Mouse (Mus musculus) neural tube, embryonic 13.5 days (tissue): ENCODE measurements around the gene Trim50. TPM values are rescaled to one million over a fixed set of nuclear protein-coding genes. Genes with fewer than 3 reads are reported as not detected.

Source experiments
- ATAC-seq: fragments of 200-750 bp; cut with Nextera tagmentation; 2 replicates; pipeline ENCODE4 v1.8.0; 2017; ENCODE audit warnings: low read depth, mild to moderate bottlenecking, moderate TSS enrichment, moderate library complexity
- H3K27ac ChIP-seq: fragments of 300-500 bp; sonication (generic); replicated peaks from 2 replicates; pipeline ENCODE4 v1.5.1; 2015; ENCODE audit warnings: moderate library complexity, mild to moderate bottlenecking, inconsistent platforms
- H3K27me3 ChIP-seq: fragments of 300-500 bp; sonication (generic); 2 replicates; pipeline ENCODE4 v1.6.1; 2015; ENCODE audit warnings: mild to moderate bottlenecking, inconsistent platforms
- H3K36me3 ChIP-seq: fragments of 300-500 bp; sonication (generic); 2 replicates; pipeline ENCODE4 v1.6.1; 2015; ENCODE audit warnings: mild to moderate bottlenecking, inconsistent platforms
- H3K4me1 ChIP-seq: fragments of 300-500 bp; sonication (generic); replicated peaks from 2 replicates; pipeline ENCODE4 v1.6.1; 2015; ENCODE audit warnings: inconsistent platforms
- H3K4me2 ChIP-seq: fragments of 300-500 bp; sonication (generic); 2 replicates; pipeline ENCODE4 v1.6.1; 2015; ENCODE audit warnings: inconsistent platforms, mild to moderate bottlenecking, moderate library complexity
- H3K4me3 ChIP-seq: fragments of 300-500 bp; sonication (generic); 2 replicates; pipeline ENCODE4 v1.5.1; 2015; ENCODE audit warnings: mild to moderate bottlenecking, inconsistent platforms
- H3K9ac ChIP-seq: fragments of 300-500 bp; sonication (generic); 2 replicates; pipeline ENCODE4 v1.6.1; 2015; ENCODE audit warnings: moderate library complexity, mild to moderate bottlenecking, inconsistent platforms
- H3K9me3 ChIP-seq: fragments of 300-500 bp; sonication (generic); 2 replicates; pipeline ENCODE4 v1.6.1; 2016; ENCODE audit warnings: inconsistent platforms
- WGBS: fragments of 180-500 bp; shearing (Covaris S2); methylation state at CpG from one replicate; pipeline ENCODE4 v1.1.7; 2015; 5-methylcytosine and 5-hydroxymethylcytosine counted together
- polyA plus RNA-seq: library from polyadenylated mRNA; unstranded; fragments of >200 nt; fragmentation: Nextera tagmentation; extraction: Ambion mirVana; gene quantifications from 2 replicates; pipeline ENCODE4 v1.2.1, GENCODE M21; 2015

Trim50 gene
- not detected in 2 replicates for polyA plus RNA-seq

DNA sequence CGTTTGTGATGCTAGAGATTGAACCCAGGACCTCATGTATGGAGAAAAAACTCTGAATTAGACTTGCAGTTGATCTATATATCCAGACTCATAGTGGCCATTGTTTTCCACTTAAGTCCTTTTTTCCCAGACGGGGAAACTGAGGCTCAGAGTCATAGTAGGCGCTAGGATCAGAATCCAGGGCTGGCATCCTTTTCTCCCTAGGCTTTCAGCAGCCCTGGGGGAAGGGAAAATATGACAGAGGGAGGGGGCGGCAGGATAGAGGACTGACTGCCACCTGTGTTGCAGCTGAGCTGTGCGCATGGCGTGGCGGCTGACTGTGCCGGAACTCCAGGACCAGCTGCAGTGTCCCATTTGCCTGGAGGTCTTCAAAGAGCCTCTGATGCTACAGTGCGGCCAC is at the start of gene Trim50:
Trim50 (plus strand) TSS at position 301 of the 400 bp plus-strand sequence.
- no peak for ATAC-seq
- WGBS: 62% methylated on average over 9 of the region's 9 CpGs
- peaks cover 9% of the 10 kb centered on the region for H3K9me3 ChIP-seq

GRCm38 (mm10) chr5:135306321-135306965 is 46.7 kb upstream of the Trim50 start:
- Histone ChIP-seq H3K27ac (no peak overlapping the region), H3K9ac (no peak overlapping the region), H3K4me1 (no peaks in the 10 kb centered on the region), H3K4me2 (no peak overlapping the region), H3K9me3 (no peaks in the 10 kb centered on the region), H3K36me3 (no peaks in the 10 kb centered on the region), H3K4me3 (no peak overlapping the region), H3K27me3 (peaks cover 5% of the 10 kb centered on the region; the same call in 1 of the 2 replicates)
- WGBS: 38% methylated on average over 10 of the region's 10 CpGs
- no peak for ATAC-seq

More for the DNA sequence above, at the start of gene Trim50:
- peaks cover 15% of the 10 kb centered on the region; the same call in 1 of the 2 replicates for H3K27me3 ChIP-seq
- H3K4me1 ChIP-seq: no peaks in the 10 kb centered on the region
- H3K36me3 ChIP-seq: no peaks in the 10 kb centered on the region
- no peak within 1 kb of the TSS for H3K4me2 ChIP-seq
- no peak within 1 kb of the TSS for H3K9ac ChIP-seq
- H3K27ac ChIP-seq: no peak within 1 kb of the TSS
- H3K4me3 ChIP-seq: no peak within 1 kb of the TSS

DNA sequence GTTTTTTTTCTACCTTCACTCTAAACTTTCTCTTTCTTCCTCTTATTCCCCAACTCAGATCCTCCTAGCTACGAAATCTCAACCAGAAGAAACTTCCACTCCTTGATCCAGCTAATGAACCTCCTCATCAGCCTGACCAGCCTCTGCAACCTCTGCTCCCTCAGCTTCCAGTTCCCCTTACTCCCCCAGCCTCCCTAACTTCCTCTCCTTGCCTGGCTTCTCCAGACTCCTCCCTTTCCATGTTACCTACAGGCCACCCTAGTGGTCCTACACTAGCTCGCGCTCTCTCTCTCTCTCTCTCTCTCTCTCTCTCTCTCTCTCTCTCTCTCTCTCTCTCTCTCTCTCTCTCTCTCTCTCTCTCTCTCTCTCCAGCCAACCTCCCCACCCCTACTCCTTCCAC is 36.9 kb upstream of the Trim50 start:
- no peaks in the 10 kb centered on the region for H3K9me3 ChIP-seq
- 76% methylated on average over 3 of the region's 3 CpGs for WGBS
- H3K4me2 ChIP-seq: no peak overlapping the region
- H3K36me3 ChIP-seq: no peaks in the 10 kb centered on the region
- H3K27ac ChIP-seq: no peak overlapping the region
- no peak for ATAC-seq
- no peaks in the 10 kb centered on the region for H3K4me1 ChIP-seq
- no peak overlapping the region for H3K9ac ChIP-seq
- H3K4me3 ChIP-seq: no peak overlapping the region
- H3K27me3 ChIP-seq: no peaks in the 10 kb centered on the region

DNA sequence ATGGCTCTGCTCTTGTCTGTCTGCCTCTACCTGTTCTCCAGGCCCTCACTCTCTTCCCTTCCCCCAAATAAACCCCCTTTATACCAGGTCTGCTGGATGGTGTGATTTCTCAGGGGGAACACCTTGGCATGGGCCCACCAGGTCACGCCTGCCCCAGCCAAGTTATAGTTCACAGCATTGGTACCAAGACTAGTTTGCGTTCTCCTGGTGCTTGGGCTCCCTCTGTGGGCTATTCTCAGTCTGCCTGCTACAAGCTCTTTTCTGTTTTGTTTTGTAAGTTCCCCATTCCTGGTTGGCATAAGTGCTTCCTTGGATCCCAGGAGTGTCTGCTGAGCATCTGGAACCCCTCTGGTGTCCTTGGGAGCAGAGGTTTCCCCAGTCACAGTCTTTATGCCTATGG is 33.2 kb upstream of the Trim50 start:
- H3K27me3 ChIP-seq: no peaks in the 10 kb centered on the region
- no peak overlapping the region for H3K27ac ChIP-seq
- no peak overlapping the region for H3K4me2 ChIP-seq
- ATAC-seq: no peak
- H3K9ac ChIP-seq: no peak overlapping the region
- 71% methylated on average over 2 of the region's 2 CpGs for WGBS
- H3K4me1 ChIP-seq: no peaks in the 10 kb centered on the region
- no peaks in the 10 kb centered on the region for H3K9me3 ChIP-seq
- no peak overlapping the region for H3K4me3 ChIP-seq
- H3K36me3 ChIP-seq: no peaks in the 10 kb centered on the region

DNA sequence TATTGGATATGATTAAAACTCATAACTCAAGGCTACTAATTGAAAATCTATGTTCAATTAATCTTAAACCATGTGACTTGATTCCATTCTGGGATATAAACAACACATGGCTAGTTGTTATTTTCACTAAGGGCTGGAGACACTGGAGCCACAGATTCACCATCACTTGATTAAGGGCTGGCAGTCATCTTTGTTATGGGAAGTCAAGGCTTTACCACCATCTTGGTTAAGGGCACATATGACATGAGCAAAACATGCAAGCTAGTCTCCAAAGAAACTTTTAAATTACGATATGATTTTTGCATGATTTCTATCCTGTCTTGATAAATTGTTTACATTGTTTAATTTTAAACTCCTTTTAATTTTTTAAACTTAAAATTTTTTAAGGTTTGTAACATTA is 30.9 kb upstream of the Trim50 start:
- ATAC-seq: no peak
- H3K4me3 ChIP-seq: no peak overlapping the region

DNA sequence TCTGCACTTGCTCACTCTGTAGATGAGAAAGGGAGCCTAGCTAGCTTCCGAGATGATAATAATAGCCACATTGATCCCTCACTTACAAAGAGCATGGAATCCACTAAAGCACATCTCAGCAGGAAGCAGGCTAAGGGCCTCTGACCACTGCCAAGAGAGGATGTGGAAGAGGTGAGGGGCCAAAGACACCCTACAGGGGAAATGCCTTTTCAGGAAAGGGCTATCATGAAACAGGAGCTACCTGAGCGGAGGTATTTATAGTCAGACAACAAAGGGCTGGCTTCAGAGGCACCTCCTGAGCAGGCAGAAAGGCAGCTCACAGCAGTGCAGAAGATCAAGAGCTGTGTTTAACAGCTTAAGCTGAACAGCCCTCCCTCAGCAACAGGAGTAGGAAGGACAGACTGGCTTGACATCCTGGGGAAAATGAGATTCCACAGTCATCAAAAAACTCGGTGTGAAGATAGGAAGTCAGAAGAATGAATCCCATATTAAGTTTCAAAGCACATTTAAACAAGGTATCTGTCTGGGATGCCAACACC is 26.9 kb upstream of the Trim50 start:
- H3K36me3 ChIP-seq: no peaks in the 10 kb centered on the region
- no peak overlapping the region for H3K27ac ChIP-seq
- H3K4me3 ChIP-seq: no peak overlapping the region
- WGBS: 13% methylated on average over 3 of the region's 3 CpGs
- H3K27me3 ChIP-seq: no peaks in the 10 kb centered on the region
- H3K9ac ChIP-seq: no peak overlapping the region
- H3K9me3 ChIP-seq: no peaks in the 10 kb centered on the region
- H3K4me2 ChIP-seq: no peak overlapping the region
- H3K4me1 ChIP-seq: no peaks in the 10 kb centered on the region
- ATAC-seq: no peak

More for the DNA sequence above, 30.9 kb upstream of the Trim50 start:
- Histone ChIP-seq H3K36me3 (no peaks in the 10 kb centered on the region), H3K27me3 (no peaks in the 10 kb centered on the region), H3K9ac (no peak overlapping the region), H3K4me2 (no peak overlapping the region), H3K4me1 (no peaks in the 10 kb centered on the region), H3K9me3 (no peaks in the 10 kb centered on the region), H3K27ac (no peak overlapping the region)
- WGBS: 86% methylated on average over 1 of the region's 1 CpGs

DNA sequence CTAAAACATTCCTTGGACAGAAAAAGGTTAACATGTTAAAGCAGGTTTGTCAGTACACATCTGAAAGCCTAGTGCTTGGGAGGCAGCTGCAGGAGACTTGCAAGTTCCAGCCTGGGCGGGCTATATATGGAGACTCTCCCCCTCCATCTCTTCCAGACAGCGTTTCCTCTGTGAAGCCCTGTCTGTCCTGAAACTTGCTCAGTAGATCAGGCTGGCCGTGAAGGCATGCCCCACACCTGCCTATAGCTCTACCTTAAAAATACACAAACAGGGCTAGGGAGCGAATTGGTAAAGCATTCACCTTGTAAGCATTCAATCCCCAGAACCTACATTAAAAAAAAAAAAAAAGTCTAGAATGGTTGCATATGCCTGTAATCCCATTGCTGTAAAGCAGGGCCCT is 23.6 kb upstream of the Trim50 start:
- WGBS: 84% methylated on average over 4 of the region's 4 CpGs
- H3K4me3 ChIP-seq: no peak overlapping the region
- H3K36me3 ChIP-seq: no peaks in the 10 kb centered on the region
- H3K9ac ChIP-seq: no peak overlapping the region
- no peak for ATAC-seq
- H3K9me3 ChIP-seq: no peaks in the 10 kb centered on the region
- no peaks in the 10 kb centered on the region for H3K4me1 ChIP-seq
- no peak overlapping the region for H3K27ac ChIP-seq
- H3K27me3 ChIP-seq: no peaks in the 10 kb centered on the region
- no peak overlapping the region for H3K4me2 ChIP-seq

DNA sequence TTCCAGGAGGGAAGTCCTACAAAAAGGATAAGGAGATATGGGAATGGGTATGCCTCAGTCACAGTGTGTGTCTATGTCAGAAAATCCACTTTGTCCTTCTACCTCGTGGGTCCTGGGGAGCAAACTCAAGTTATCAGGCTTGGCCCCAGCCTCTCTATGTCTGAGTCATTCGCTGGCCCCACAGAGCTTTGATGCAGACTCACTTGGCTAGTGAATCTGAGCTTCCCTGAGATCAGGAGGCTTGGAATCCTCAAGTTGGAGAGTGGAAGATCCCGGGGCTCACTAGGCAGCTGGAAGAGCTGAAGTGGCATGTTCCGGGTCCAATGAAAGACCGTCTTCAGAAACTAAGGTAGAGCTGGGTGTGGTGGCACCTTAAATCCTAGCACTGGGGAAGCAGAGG is 22.9 kb upstream of the Trim50 start:
- H3K36me3 ChIP-seq: no peaks in the 10 kb centered on the region
- H3K9me3 ChIP-seq: no peaks in the 10 kb centered on the region
- H3K4me1 ChIP-seq: no peaks in the 10 kb centered on the region
- no peak overlapping the region for H3K27ac ChIP-seq
- H3K27me3 ChIP-seq: no peaks in the 10 kb centered on the region
- H3K4me3 ChIP-seq: no peak overlapping the region
- 86% methylated on average over 5 of the region's 5 CpGs for WGBS
- no peak for ATAC-seq
- H3K9ac ChIP-seq: no peak overlapping the region
- H3K4me2 ChIP-seq: no peak overlapping the region

DNA sequence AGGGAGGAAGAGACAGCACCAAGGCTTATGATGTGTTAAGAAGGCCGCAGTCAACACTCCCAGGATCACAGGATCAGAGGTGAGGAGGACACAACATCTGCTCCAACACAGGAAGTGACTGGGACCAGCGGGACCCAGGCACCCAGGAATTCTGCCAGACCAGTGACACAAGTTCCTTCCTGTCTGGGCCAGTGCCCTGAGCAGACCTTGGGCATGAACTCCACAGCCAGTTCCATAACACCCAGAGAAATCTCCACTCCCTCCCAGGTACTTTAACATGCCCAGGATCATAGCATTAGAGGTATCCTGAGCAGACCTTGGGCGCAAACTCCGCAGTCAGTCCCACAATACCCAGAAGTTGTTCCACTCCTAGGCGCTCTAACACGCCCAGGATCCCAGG is 21.9 kb upstream of the Trim50 start:
- Histone ChIP-seq H3K4me2 (no peak overlapping the region), H3K27ac (no peak overlapping the region), H3K4me3 (no peak overlapping the region), H3K36me3 (no peaks in the 10 kb centered on the region), H3K27me3 (no peaks in the 10 kb centered on the region), H3K9ac (no peak overlapping the region), H3K4me1 (no peaks in the 10 kb centered on the region), H3K9me3 (no peaks in the 10 kb centered on the region)
- no peak for ATAC-seq
- WGBS: 90% methylated on average over 6 of the region's 6 CpGs

DNA sequence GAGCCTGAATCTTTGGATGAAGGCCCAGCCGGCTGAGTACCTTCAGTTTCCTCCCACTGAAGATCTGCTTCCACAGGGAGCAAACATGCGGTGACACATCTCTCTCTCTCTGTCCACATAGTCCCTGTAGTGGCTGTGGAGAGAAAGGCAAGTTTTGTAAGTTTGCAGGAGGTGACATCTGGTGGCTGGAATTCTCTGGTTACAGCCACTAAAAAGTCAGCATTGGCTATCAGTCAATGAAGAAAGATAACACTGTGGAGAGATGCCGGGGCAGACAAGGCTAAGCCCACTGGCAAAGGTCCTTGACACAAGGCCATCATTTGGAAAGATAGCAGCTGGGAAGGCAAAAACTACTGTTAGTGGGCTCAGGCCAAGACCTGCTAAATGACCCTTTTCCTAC is 15.5 kb upstream of the Trim50 start:
- Histone ChIP-seq H3K36me3 (no peaks in the 10 kb centered on the region), H3K4me1 (no peaks in the 10 kb centered on the region), H3K4me3 (no peak overlapping the region), H3K9me3 (no peaks in the 10 kb centered on the region), H3K27me3 (no peaks in the 10 kb centered on the region; the same call in 1 of the 2 replicates), H3K27ac (no peak overlapping the region), H3K9ac (no peak overlapping the region; the same call in 1 of the 2 replicates), H3K4me2 (no peak overlapping the region)
- no peak for ATAC-seq
- WGBS: 79% methylated on average over 3 of the region's 3 CpGs

DNA sequence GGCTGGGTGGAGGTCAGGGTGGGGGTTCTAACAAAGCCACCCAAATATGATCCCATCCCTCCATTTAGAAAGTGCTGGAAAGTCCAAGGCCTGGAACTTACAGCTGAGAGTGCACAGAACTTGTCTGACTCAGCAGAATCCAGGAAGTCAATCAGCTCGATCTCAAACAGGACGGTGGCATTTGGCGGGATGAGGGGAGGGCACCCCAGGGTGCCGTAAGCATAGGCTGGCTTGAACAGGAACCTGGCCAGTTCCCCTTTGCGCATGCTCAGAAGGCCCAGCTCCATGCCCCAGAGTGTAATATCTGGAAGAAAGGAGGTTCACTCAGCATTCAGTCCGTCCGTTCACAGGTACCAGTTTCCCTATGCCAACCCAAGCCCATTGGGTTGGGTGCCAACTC is 7.1 kb upstream of the Trim50 start:
- WGBS: 77% methylated on average over 7 of the region's 7 CpGs
- no peaks in the 10 kb centered on the region for H3K36me3 ChIP-seq

GRCm38 (mm10) chr5:135346430-135346829 is 6.7 kb upstream of the Trim50 start:
- Histone ChIP-seq H3K4me2 (no peak overlapping the region), H3K27me3 (no peaks in the 10 kb centered on the region; the same call in none of the 2 replicates), H3K4me1 (no peaks in the 10 kb centered on the region), H3K9ac (no peak overlapping the region), H3K9me3 (0 out of 2 replicates have a peak, but pooled peaks cover 5% of the 10 kb centered on the region), H3K27ac (no peak overlapping the region), H3K4me3 (no peak overlapping the region), H3K36me3 (no peaks in the 10 kb centered on the region)
- WGBS: 29% methylated on average over 1 of the region's 1 CpGs
- no peak for ATAC-seq

More for the DNA sequence above, 7.1 kb upstream of the Trim50 start:
- H3K9me3 ChIP-seq: 0 out of 2 replicates have a peak, but pooled peaks cover 5% of the 10 kb centered on the region
- no peak overlapping the region for H3K4me3 ChIP-seq
- no peak overlapping the region for H3K27ac ChIP-seq
- H3K27me3 ChIP-seq: no peaks in the 10 kb centered on the region; the same call in none of the 2 replicates
- no peak overlapping the region for H3K4me2 ChIP-seq
- no peaks in the 10 kb centered on the region for H3K4me1 ChIP-seq
- no peak for ATAC-seq
- H3K9ac ChIP-seq: no peak overlapping the region
